Mouse (Mus musculus) myocyte (in vitro differentiated cells): Measurements from ENCODE around the gene Rtn4r. TPM values are rescaled to one million over a fixed set of nuclear protein-coding genes. Genes with fewer than 3 reads are reported as not detected.

Source experiments
- H3K27me3 ChIP-seq: one replicate; pipeline ENCODE4 v1.6.1; 2011; ENCODE audit not compliant: control insufficient read depth, insufficient read depth, insufficient read length
- H3K36me3 ChIP-seq: one replicate; pipeline ENCODE4 v1.6.1; 2011; ENCODE audit not compliant: control insufficient read depth, insufficient read depth
- H3K4me2 ChIP-seq: one replicate; pipeline ENCODE4 v1.6.1; 2011; ENCODE audit warnings: low read depth, control low read depth
- H3K4me3 ChIP-seq: one replicate; pipeline ENCODE4 v1.5.1; 2011; ENCODE audit warnings: mild to moderate bottlenecking, control low read depth, moderate library complexity
- H3K79me2 ChIP-seq: one replicate; pipeline ENCODE4 v1.6.1; 2011; ENCODE audit not compliant: control insufficient read depth, insufficient read depth
- H3ac ChIP-seq: one replicate; pipeline ENCODE4 v1.6.1; 2011; ENCODE audit not compliant: control insufficient read depth, insufficient read length
- CEBPB ChIP-seq: IDR thresholded peaks from 2 replicates; pipeline ENCODE4 v1.6.1; 2011; ENCODE audit warnings: mild to moderate bottlenecking, moderate library complexity; ENCODE audit not compliant: poor library complexity, insufficient read depth, severe bottlenecking
- E2F4 ChIP-seq: IDR thresholded peaks from one replicate; pipeline ENCODE4 v1.6.1; 2011; ENCODE audit warnings: mild to moderate bottlenecking, control low read depth, moderate library complexity; ENCODE audit not compliant: insufficient read depth
- MAX ChIP-seq: IDR thresholded peaks from one replicate; pipeline ENCODE4 v1.6.1; 2011; ENCODE audit warnings: low read depth, mild to moderate bottlenecking, control low read depth
- MYOD1 ChIP-seq, 3 experiments: IDR thresholded peaks; one replicate each; pipeline ENCODE4 v1.6.1; 2011; ENCODE audit warnings: control low read depth in 2 of 3, low read depth in 2 of 3, mild to moderate bottlenecking in 2 of 3, moderate library complexity in 1 of 3; ENCODE audit not compliant: insufficient read length in 2 of 3, control insufficient read depth in 1 of 3
- MYOG ChIP-seq, 3 experiments: IDR thresholded peaks; one replicate each; pipeline ENCODE4 v1.6.1; 2011; ENCODE audit warnings: control low read depth in 2 of 3, low read depth in 2 of 3, mild to moderate bottlenecking in 2 of 3; ENCODE audit not compliant: insufficient read length in 2 of 3, control insufficient read depth in 1 of 3, insufficient read depth in 1 of 3
- POLR2A ChIP-seq: IDR thresholded peaks from one replicate; pipeline ENCODE4 v1.6.1; 2011; ENCODE audit warnings: low read depth, mild to moderate bottlenecking, control low read depth, moderate library complexity; ENCODE audit not compliant: insufficient read length
- POLR2AphosphoS2 ChIP-seq: IDR thresholded peaks from one replicate; pipeline ENCODE4 v1.6.1; 2011; ENCODE audit warnings: low read depth, control low read depth; ENCODE audit not compliant: insufficient read length
- REST ChIP-seq: IDR thresholded peaks from one replicate; pipeline ENCODE4 v1.6.1; 2011; ENCODE audit warnings: mild to moderate bottlenecking, control low read depth, moderate library complexity; ENCODE audit not compliant: insufficient read depth, insufficient read length
- SRF ChIP-seq: IDR thresholded peaks from one replicate; pipeline ENCODE4 v1.6.1; 2011; ENCODE audit warnings: low read depth; ENCODE audit not compliant: control insufficient read depth, insufficient read length
- TCF12 ChIP-seq: IDR thresholded peaks from one replicate; pipeline ENCODE4 v1.6.1; 2011; ENCODE audit warnings: mild to moderate bottlenecking, control low read depth; ENCODE audit not compliant: poor library complexity, insufficient read depth, severe bottlenecking
- TCF3 ChIP-seq: IDR thresholded peaks from one replicate; pipeline ENCODE4 v1.6.1; 2011; ENCODE audit warnings: low read depth, control low read depth; ENCODE audit not compliant: insufficient read length
- USF1 ChIP-seq: IDR thresholded peaks from one replicate; pipeline ENCODE4 v1.6.1; 2011; ENCODE audit warnings: low read depth, mild to moderate bottlenecking, control low read depth, moderate library complexity
- polyA plus RNA-seq: library from polyadenylated mRNA; unstranded; fragments of >200 nt; fragmentation: generic; extraction: Trizol; gene quantifications from one replicate; pipeline ENCODE4 v1.2.1, GENCODE M21; 2012; ENCODE audit warnings: missing spikeins

Gene Rtn4r
- polyA plus RNA-seq, 1 experiment, result 0.26 TPM

GRCm38 (mm10) chr16:18124040-18124439, 3.4 kb upstream of the Rtn4r start:
- H3K27me3 ChIP-seq, result peaks cover 42% of the 10 kb centered on the region

GRCm38 (mm10) chr16:18124626-18125025, 2.8 kb upstream of the Rtn4r start:
- Histone ChIP-seq H3K79me2 (no peaks in the 10 kb centered on the region), H3K36me3 (no peaks in the 10 kb centered on the region), H3K27me3 (peaks cover 48% of the 10 kb centered on the region), H3ac (no peak overlapping the region), H3K4me3 (no peak overlapping the region), H3K4me2 (no peak overlapping the region)
- TF ChIP-seq USF1, result no peak
- TF ChIP-seq CEBPB, result no peak
- no peak for TF ChIP-seq MYOG (IDR thresholded peaks at IDR 0.05; ENCODE audit: control insufficient read depth in 1 of 3, insufficient read depth in 1 of 3, insufficient read length in 2 of 3, low read depth in 2 of 3)
- no peak for TF ChIP-seq SRF
- no peak for TF ChIP-seq E2F4
- no peak for TF ChIP-seq MYOD1 (IDR thresholded peaks at IDR 0.05; ENCODE audit: control insufficient read depth in 1 of 3, insufficient read length in 2 of 3, low read depth in 2 of 3)
- no peak for TF ChIP-seq REST
- no peak for TF ChIP-seq MAX
- no peak for TF ChIP-seq POLR2A
- TF ChIP-seq TCF12, result no peak
- no peak for TF ChIP-seq TCF3
- TF ChIP-seq POLR2AphosphoS2, result no peak

More at GRCm38 (mm10) chr16:18124040-18124439, 3.4 kb upstream of the Rtn4r start:
- Histone ChIP-seq H3K4me2 (no peak overlapping the region), H3K79me2 (no peaks in the 10 kb centered on the region), H3ac (no peak overlapping the region), H3K36me3 (no peaks in the 10 kb centered on the region), H3K4me3 (no peak overlapping the region)
- peak in 1 of 3 experiments; percentile 77 for TF ChIP-seq MYOD1 (IDR thresholded peaks at IDR 0.05; ENCODE audit: control insufficient read depth in 1 of 3, insufficient read length in 2 of 3, low read depth in 2 of 3)
- no peak for TF ChIP-seq USF1
- TF ChIP-seq POLR2A, result no peak
- no peak for TF ChIP-seq TCF3

GRCm38 (mm10) chr16:18125131-18125530, 2.3 kb upstream of the Rtn4r start:
- Histone ChIP-seq H3K27me3 (peaks cover 49% of the 10 kb centered on the region), H3K36me3 (no peaks in the 10 kb centered on the region), H3ac (no peak overlapping the region), H3K4me2 (no peak overlapping the region), H3K79me2 (no peaks in the 10 kb centered on the region), H3K4me3 (no peak overlapping the region)
- TF ChIP-seq TCF3, result no peak
- no peak for TF ChIP-seq POLR2AphosphoS2
- no peak for TF ChIP-seq MYOD1 (IDR thresholded peaks at IDR 0.05; ENCODE audit: control insufficient read depth in 1 of 3, insufficient read length in 2 of 3, low read depth in 2 of 3)
- TF ChIP-seq SRF, result no peak
- TF ChIP-seq E2F4, result no peak
- no peak for TF ChIP-seq REST
- TF ChIP-seq POLR2A, result no peak

- Histone ChIP-seq H3K4me2 (no peak overlapping the region), H3K27me3 (peaks cover 52% of the 10 kb centered on the region), H3K4me3 (no peak overlapping the region), H3ac (no peak overlapping the region), H3K79me2 (no peaks in the 10 kb centered on the region), H3K36me3 (no peaks in the 10 kb centered on the region)
- TF ChIP-seq REST (no peak), E2F4 (no peak), MYOG (IDR thresholded peaks at IDR 0.05; ENCODE audit: control insufficient read depth in 1 of 3, insufficient read depth in 1 of 3, insufficient read length in 2 of 3, low read depth in 2 of 3) (no peak), SRF (no peak), MAX (no peak), USF1 (no peak), POLR2A (no peak), TCF12 (no peak)
Measured at GRCm38 (mm10) chr16:18126211-18126610, 1.2 kb upstream of the Rtn4r start.

- Histone ChIP-seq H3K79me2 (no peaks in the 10 kb centered on the region), H3ac (peak overlapping the region; percentile 27)
- no peak for TF ChIP-seq SRF
- no peak for TF ChIP-seq REST
- no peak for TF ChIP-seq CEBPB
- TF ChIP-seq E2F4, result no peak
- TF ChIP-seq MYOD1 (IDR thresholded peaks at IDR 0.05; ENCODE audit: control insufficient read depth in 1 of 3, insufficient read length in 2 of 3, low read depth in 2 of 3), result no peak
- no peak for TF ChIP-seq MYOG (IDR thresholded peaks at IDR 0.05; ENCODE audit: control insufficient read depth in 1 of 3, insufficient read depth in 1 of 3, insufficient read length in 2 of 3, low read depth in 2 of 3)
- no peak for TF ChIP-seq POLR2AphosphoS2
- no peak for TF ChIP-seq USF1
- no peak for TF ChIP-seq MAX
- no peak for TF ChIP-seq POLR2A
- TF ChIP-seq TCF3, result no peak
- TF ChIP-seq TCF12, result no peak
Measured at GRCm38 (mm10) chr16:18127871-18128563, 575 bp downstream of the Rtn4r start.

More at GRCm38 (mm10) chr16:18127871-18128563, 575 bp downstream of the Rtn4r start:
- peaks cover 67% of the 10 kb centered on the region for H3K27me3 ChIP-seq
- peak overlapping the region; percentile 30 for H3K4me2 ChIP-seq
- H3K36me3 ChIP-seq, result no peaks in the 10 kb centered on the region
- H3K4me3 ChIP-seq, result no peak overlapping the region
